ENCODE assay signal across 30 mouse cellular contexts in genomic region chr5:97837333-97837732, GRCm38 (mm10).
A peak's percentile ranks its signal among the peaks of the same experiment; 100 is the strongest.
DNase-seq lines count a peak whose midpoint lies in the region; ATAC-seq and TF ChIP-seq lines count a peak whose summit lies in the region.
"Had no signal": no experiment of that assay in that cellular context is flagged by ENCODE, and none has a peak within 500 bp of the region (broad histone marks: within the 10 kb centered on the region; RNA-seq: fewer than 3 reads in every experiment).

No protein-coding gene starts in this region.

- H3K27me3 ChIP-seq in kidney, embryonic 15.5 days, result no peaks in the 10 kb centered on the region
- H3K27me3 ChIP-seq in kidney, embryonic 14.5 days (ENCODE audit: control insufficient read depth, insufficient read depth, low read length), result no peaks in the 10 kb centered on the region
- no peaks in the 10 kb centered on the region for H3K27me3 ChIP-seq in lung, embryonic 16.5 days (ENCODE audit: control insufficient read depth, insufficient read depth, low read depth, low read length)
- no peaks in the 10 kb centered on the region for H3K27me3 ChIP-seq in MEL (ENCODE audit: control insufficient read depth in 1 of 2, insufficient read depth in 2 of 2, low read length in 2 of 2)
- H3K27me3 ChIP-seq in intestine, embryonic 15.5 days (replicated peaks), result no peaks in the 10 kb centered on the region
- H3K27me3 ChIP-seq: embryonic facial prominence, embryonic 15.5 days; heart, embryonic 12.5 days; liver, embryonic 15.5 days; neural tube, embryonic 13.5 days had no signal

- H3K4me2 ChIP-seq in kidney, embryonic 15.5 days, result no peak overlapping the region
- no peak overlapping the region for H3K4me2 ChIP-seq in kidney, embryonic 14.5 days (replicated peaks; ENCODE audit: low read depth, low read length)
- H3K4me2 ChIP-seq in lung, embryonic 16.5 days (ENCODE audit: low read depth, low read length), result no peak overlapping the region
- no peak overlapping the region for H3K4me2 ChIP-seq in intestine, embryonic 15.5 days (replicated peaks)
- H3K4me2 ChIP-seq: embryonic facial prominence, embryonic 15.5 days; heart, embryonic 12.5 days; liver, embryonic 15.5 days; neural tube, embryonic 13.5 days had no signal

- no peaks in the 10 kb centered on the region for H3K9me3 ChIP-seq in kidney, embryonic 15.5 days (replicated peaks)
- no peaks in the 10 kb centered on the region for H3K9me3 ChIP-seq in kidney, embryonic 14.5 days (ENCODE audit: control insufficient read depth, low read length)
- no peaks in the 10 kb centered on the region for H3K9me3 ChIP-seq in lung, embryonic 16.5 days (ENCODE audit: control insufficient read depth, low read length)
- H3K9me3 ChIP-seq in MEL (replicated peaks; ENCODE audit: insufficient read depth, low read length), result no peaks in the 10 kb centered on the region
- no peaks in the 10 kb centered on the region for H3K9me3 ChIP-seq in intestine, embryonic 15.5 days
- H3K9me3 ChIP-seq: embryonic facial prominence, embryonic 15.5 days; heart, embryonic 12.5 days; hindbrain, embryonic 10.5 days; liver, embryonic 15.5 days; midbrain, embryonic 10.5 days; neural tube, embryonic 13.5 days had no signal

- no peaks in the 10 kb centered on the region for H3K4me1 ChIP-seq in kidney, embryonic 15.5 days
- no peaks in the 10 kb centered on the region for H3K4me1 ChIP-seq in kidney, embryonic 14.5 days (ENCODE audit: control insufficient read depth, insufficient read depth, low read length)
- H3K4me1 ChIP-seq in lung, embryonic 16.5 days (replicated peaks; ENCODE audit: control insufficient read depth, insufficient read depth, low read length), result peaks cover 7% of the 10 kb centered on the region; the same call in 1 of the 2 replicates
- peaks cover 10 to 20% of the 10 kb centered on the region in 2 experiments; a peak in 3 of 4 replicates for H3K4me1 ChIP-seq in MEL (ENCODE audit: control insufficient read depth in 1 of 2, insufficient read depth in 2 of 2, low read length in 2 of 2)
- 0 out of 2 replicates have a peak, but pooled peaks cover 2% of the 10 kb centered on the region for H3K4me1 ChIP-seq in intestine, embryonic 15.5 days (replicated peaks)
- H3K4me1 ChIP-seq: heart, embryonic 12.5 days; hindbrain, embryonic 10.5 days; liver, embryonic 15.5 days; midbrain, embryonic 10.5 days; neural tube, embryonic 13.5 days had no signal

- no peak for DNase-seq in lung, postnatal 25 days (ENCODE audit: low spot score)
- no peak for DNase-seq in MEL (ENCODE audit: low read depth, low spot score)
- no peak for DNase-seq in spleen, postnatal 14 days (ENCODE audit: low spot score in 2 of 2)
- DNase-seq: adrenal gland, postnatal 25 days; cerebellum, adult 11 months; cerebellum, adult 9-11 months; gastrocnemius, postnatal 10 days; heart, adult 18-20 months; heart, postnatal 10 days; kidney, adult 18-20 months; kidney, postnatal 4 days; layer of hippocampus, adult 9-11 months; liver; right cerebral cortex, adult 18-20 months; right cerebral cortex, postnatal 4 days had no signal

- no peak for TF ChIP-seq CTCF in MEL (IDR thresholded peaks at IDR 0.05 in 2 of 3, conservative IDR thresholded peaks at IDR 0.05 in 1 of 3; ENCODE audit: control insufficient read depth in 1 of 3, insufficient read depth in 1 of 3, low read depth in 2 of 3, low read length in 3 of 3, poor library complexity in 1 of 3, severe bottlenecking in 1 of 3)

- 43% methylated on average over 2 of the region's 2 CpGs for WGBS in kidney, embryonic 15.5 days
- 59% methylated on average over 2 of the region's 2 CpGs for WGBS in kidney, embryonic 14.5 days
- WGBS in lung, embryonic 16.5 days, result 41% methylated on average over 2 of the region's 2 CpGs
- 40% methylated on average over 2 of the region's 2 CpGs for WGBS in intestine, embryonic 15.5 days

- no peaks in the 10 kb centered on the region for H3K79me2 ChIP-seq in MEL (ENCODE audit: control insufficient read depth, insufficient read depth, low read length, poor library complexity)

- TF ChIP-seq RAD21 in MEL (IDR thresholded peaks at IDR 0.05; ENCODE audit: low read depth, low read length), result no peak

- peak; percentile 11 to 40; a peak in 2 of 4 replicates for TF ChIP-seq EP300 in MEL (IDR thresholded peaks at IDR 0.05; ENCODE audit: low read depth in 1 of 2, low read length in 2 of 2)

- no peak overlapping the region for H3K4me3 ChIP-seq in kidney, embryonic 15.5 days (replicated peaks)
- no peak overlapping the region for H3K4me3 ChIP-seq in kidney, embryonic 14.5 days (ENCODE audit: low read length)
- no peak overlapping the region for H3K4me3 ChIP-seq in lung, embryonic 16.5 days (ENCODE audit: low read length)
- no peak overlapping the region for H3K4me3 ChIP-seq in MEL (ENCODE audit: control insufficient read depth in 1 of 2, insufficient read depth in 1 of 2, low read depth in 2 of 2, low read length in 2 of 2)
- no peak overlapping the region for H3K4me3 ChIP-seq in intestine, embryonic 15.5 days (replicated peaks)
- H3K4me3 ChIP-seq: embryonic facial prominence, embryonic 15.5 days; heart, embryonic 12.5 days; hindbrain, embryonic 10.5 days; left cerebral cortex, adult 2 months; liver, embryonic 15.5 days; midbrain, embryonic 10.5 days; myocyte; neural tube, embryonic 13.5 days had no signal

- H3K27ac ChIP-seq in kidney, embryonic 15.5 days, result peak overlapping the region; percentile 10; the same call in 1 of the 2 replicates
- no peak overlapping the region for H3K27ac ChIP-seq in kidney, embryonic 14.5 days (ENCODE audit: low read depth, low read length)
- H3K27ac ChIP-seq in lung, embryonic 16.5 days (ENCODE audit: low read length), result peak overlapping the region; percentile 32; the same call in 1 of the 2 replicates
- no peak overlapping the region for H3K27ac ChIP-seq in MEL (ENCODE audit: control insufficient read depth, low read depth, low read length)
- H3K27ac ChIP-seq in intestine, embryonic 15.5 days, result peak overlapping the region; percentile 48; the same call in 1 of the 2 replicates
- H3K27ac ChIP-seq: embryonic facial prominence, embryonic 15.5 days; hindbrain, embryonic 10.5 days; left cerebral cortex, adult 2 months; liver, embryonic 15.5 days; macrophage; midbrain, embryonic 10.5 days; neural tube, embryonic 13.5 days had no signal

- H3K9ac ChIP-seq in kidney, embryonic 15.5 days, result no peak overlapping the region
- H3K9ac ChIP-seq in kidney, embryonic 14.5 days (ENCODE audit: low read depth, low read length), result no peak overlapping the region
- no peak overlapping the region for H3K9ac ChIP-seq in lung, embryonic 16.5 days (ENCODE audit: low read length)
- H3K9ac ChIP-seq in MEL (ENCODE audit: control insufficient read depth, low read depth, low read length, poor library complexity, severe bottlenecking), result no peak overlapping the region
- H3K9ac ChIP-seq in intestine, embryonic 15.5 days, result no peak overlapping the region
- H3K9ac ChIP-seq: embryonic facial prominence, embryonic 15.5 days; heart, embryonic 12.5 days; liver, embryonic 15.5 days; neural tube, embryonic 13.5 days had no signal

- no peak for TF ChIP-seq POLR2A in MEL (IDR thresholded peaks at IDR 0.05; ENCODE audit: control insufficient read depth in 1 of 2, insufficient read depth in 1 of 2, low read depth in 1 of 2, low read length in 2 of 2, poor library complexity in 1 of 2)

- no peak for ATAC-seq in kidney, embryonic 15.5 days (replicated peaks; ENCODE audit: low FRiP score)
- no peak for ATAC-seq in kidney, embryonic 14.5 days (ENCODE audit: low FRiP score, low TSS enrichment)
- peak; percentile 64 for ATAC-seq in lung, embryonic 16.5 days (ENCODE audit: low read depth)
- peak; percentile 75 for ATAC-seq in intestine, embryonic 15.5 days
- ATAC-seq: hindbrain, embryonic 16.5 days; midbrain, embryonic 16.5 days had no signal

- no peaks in the 10 kb centered on the region for H3K36me3 ChIP-seq in kidney, embryonic 15.5 days
- no peaks in the 10 kb centered on the region for H3K36me3 ChIP-seq in kidney, embryonic 14.5 days (ENCODE audit: control insufficient read depth, insufficient read depth, low read length)
- H3K36me3 ChIP-seq in lung, embryonic 16.5 days (ENCODE audit: control insufficient read depth, insufficient read depth, low read length), result no peaks in the 10 kb centered on the region
- H3K36me3 ChIP-seq in MEL (ENCODE audit: control insufficient read depth in 1 of 2, insufficient read depth in 2 of 2, low read length in 2 of 2), result peaks cover 0 to 21% of the 10 kb centered on the region in 2 experiments; a peak in 2 of 4 replicates
- H3K36me3 ChIP-seq in intestine, embryonic 15.5 days, result no peaks in the 10 kb centered on the region
- H3K36me3 ChIP-seq: embryonic facial prominence, embryonic 15.5 days; heart, embryonic 12.5 days; hindbrain, embryonic 10.5 days; liver, embryonic 15.5 days; midbrain, embryonic 10.5 days; neural tube, embryonic 13.5 days had no signal

TF ChIP-seq in MEL, 35 proteins besides CTCF, POLR2A, EP300 and RAD21:
- peak; percentile 36; the same call in 1 of the 2 replicates for TF ChIP-seq ETS1 (IDR thresholded peaks at IDR 0.05; ENCODE audit: low read depth, low read length)
- TF ChIP-seq RCOR1 (IDR thresholded peaks at IDR 0.05; ENCODE audit: low read depth, low read length), result peak; percentile 62; the same call in 1 of the 2 replicates
- TF ChIP-seq JUND (IDR thresholded peaks at IDR 0.05; ENCODE audit: low read depth, low read length), result no peak

Comparison
In these comparisons a context has a peak if more than half of its experiments do, and no peak if none do; other contexts are left out.
1. H3K27ac ChIP-seq: peak in kidney, embryonic 15.5 days (single experiment), lung, embryonic 16.5 days (single experiment) and intestine, embryonic 15.5 days (single experiment); none in kidney, embryonic 14.5 days (single experiment) and MEL (single experiment).
2. ATAC-seq: peak in lung, embryonic 16.5 days (single experiment) and intestine, embryonic 15.5 days (single experiment); none in kidney, embryonic 15.5 days (single experiment) and kidney, embryonic 14.5 days (single experiment).